Mouse (Mus musculus): Measurements from ENCODE around the gene Zc3h12d.

DNA sequence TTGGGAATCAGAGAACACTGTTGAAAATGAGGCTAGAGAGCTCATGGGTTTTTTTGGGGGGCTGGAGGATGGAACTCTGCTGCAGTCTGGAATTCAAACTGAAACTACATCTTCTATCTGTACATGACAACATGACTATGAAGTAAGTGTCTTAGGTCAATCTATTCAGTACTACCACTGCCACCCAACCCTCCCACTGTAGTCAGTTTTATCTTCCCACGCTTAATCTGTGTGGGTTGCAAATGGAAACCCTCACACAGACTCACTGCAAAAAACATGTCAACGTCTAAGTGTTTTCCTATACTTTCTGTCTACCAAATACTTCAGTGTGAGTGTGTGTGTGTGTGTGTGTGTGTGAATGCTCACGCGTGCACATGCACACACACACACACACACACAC, 10.9 kb downstream of the Zc3h12d start:
- TF ChIP-seq GABPA (IDR thresholded peaks at IDR 0.05; ENCODE audit: insufficient replicate concordance, low read depth, low read length) (no peak), POLR2A (IDR thresholded peaks at IDR 0.05; ENCODE audit: low read depth, low read length) (no peak), USF2 (conservative IDR thresholded peaks at IDR 0.05; ENCODE audit: low read depth, low read length) (no peak), TCF12 (IDR thresholded peaks at IDR 0.05; ENCODE audit: low read depth, low read length) (no peak), NRF1 (IDR thresholded peaks at IDR 0.05; ENCODE audit: low read depth, low read length) (no peak), MAX (IDR thresholded peaks at IDR 0.05; ENCODE audit: low read length) (no peak), CHD2 (IDR thresholded peaks at IDR 0.05; ENCODE audit: low read length) (no peak), EP300 (IDR thresholded peaks at IDR 0.05; ENCODE audit: low read length) (no peak), CHD1 (IDR thresholded peaks at IDR 0.05; ENCODE audit: low read depth, low read length) (no peak), CTCF (conservative IDR thresholded peaks at IDR 0.05 in 1 of 2, IDR thresholded peaks at IDR 0.05 in 1 of 2; ENCODE audit: low read depth in 2 of 2, low read length in 2 of 2) (no peak)
